Mouse (Mus musculus): ENCODE measurements at regions not wholly inside any gene's neighbourhood (a gene's known extent, or its start where the extent isn't known, plus 50 kb on each side); places are given as distances from the start of the nearest gene placed in this dataset.

GRCm38 (mm10) chr12:60352138-60352537 is 1132.6 kb upstream of the Fbxo33 start:
- no peak for DNase-seq (ENCODE audit: low spot score in 2 of 2)

GRCm38 (mm10) chr12:60344437-60344836 is 1124.9 kb upstream of the Fbxo33 start:
- no peak for DNase-seq (ENCODE audit: low spot score in 2 of 2)

- DNase-seq (ENCODE audit: low spot score in 2 of 2): no peak
Observed at GRCm38 (mm10) chr12:60320063-60320462, 1100.5 kb upstream of the Fbxo33 start.

GRCm38 (mm10) chr12:60292591-60292990 is 1073.1 kb upstream of the Fbxo33 start:
- DNase-seq (ENCODE audit: low spot score in 2 of 2): peak in 1 of 2 experiments; percentile 18

- no peak for DNase-seq (ENCODE audit: low spot score in 2 of 2)
Observed at GRCm38 (mm10) chr12:60288817-60289216, 1069.3 kb upstream of the Fbxo33 start.

- no peak for DNase-seq (ENCODE audit: low spot score in 2 of 2)
Observed at GRCm38 (mm10) chr12:60255286-60255685, 1035.8 kb upstream of the Fbxo33 start.

GRCm38 (mm10) chr12:60214002-60214401 is 994.5 kb upstream of the Fbxo33 start:
- DNase-seq (ENCODE audit: low spot score in 2 of 2): no peak

GRCm38 (mm10) chr12:60175750-60176149 is 956.2 kb upstream of the Fbxo33 start:
- DNase-seq (ENCODE audit: low spot score in 2 of 2): no peak

- DNase-seq (ENCODE audit: low spot score in 2 of 2): no peak
Observed at GRCm38 (mm10) chr12:60150266-60150665, 930.7 kb upstream of the Fbxo33 start.

- no peak for DNase-seq (ENCODE audit: low spot score in 2 of 2)
Observed at GRCm38 (mm10) chr12:60147364-60147763, 927.8 kb upstream of the Fbxo33 start.
